Mouse (Mus musculus) stomach, embryonic 16.5 days (tissue): ENCODE data around the gene Twnk. TPM values are rescaled to one million over a fixed set of nuclear protein-coding genes. Genes with fewer than 3 reads are reported as not detected.
A peak's percentile ranks its signal among the peaks of the same experiment; 100 is the strongest.

Experiments
- ATAC-seq: fragments of 200-750 bp; cut with Nextera tagmentation; 2 replicates; pipeline ENCODE4 v1.8.0; 2017; ENCODE audit warnings: moderate number of reproducible peaks, moderate TSS enrichment; ENCODE audit not compliant: insufficient read depth, low FRiP score
- H3K27ac ChIP-seq: fragments of 300-500 bp; sonication (generic); 2 replicates; pipeline ENCODE4 v1.5.1; 2014; ENCODE audit warnings: low read length
- H3K27me3 ChIP-seq: fragments of 300-500 bp; sonication (generic); 2 replicates; pipeline ENCODE4 v1.6.1; 2014; ENCODE audit warnings: low read length, control low read depth, mixed read lengths; ENCODE audit not compliant: control insufficient read depth, insufficient read depth
- H3K36me3 ChIP-seq: fragments of 300-500 bp; sonication (generic); 2 replicates; pipeline ENCODE4 v1.6.1; 2014; ENCODE audit warnings: low read length; ENCODE audit not compliant: control insufficient read depth, insufficient read depth
- H3K4me1 ChIP-seq: fragments of 300-500 bp; sonication (generic); 2 replicates; pipeline ENCODE4 v1.6.1; 2014; ENCODE audit warnings: low read length, control low read depth, mixed read lengths; ENCODE audit not compliant: control insufficient read depth, insufficient read depth
- H3K4me2 ChIP-seq: fragments of 300-500 bp; sonication (generic); 2 replicates; pipeline ENCODE4 v1.6.1; 2014; ENCODE audit warnings: low read depth, low read length, mixed read lengths
- H3K4me3 ChIP-seq: fragments of 300-500 bp; sonication (generic); replicated peaks from 2 replicates; pipeline ENCODE4 v1.5.1; 2014; ENCODE audit warnings: mild to moderate bottlenecking, low read length
- H3K9ac ChIP-seq: fragments of 300-500 bp; sonication (generic); 2 replicates; pipeline ENCODE4 v1.6.1; 2014; ENCODE audit warnings: low read length
- H3K9me3 ChIP-seq: fragments of 300-500 bp; sonication (generic); replicated peaks from 2 replicates; pipeline ENCODE4 v1.6.1; 2016; ENCODE audit warnings: low read length, control low read depth; ENCODE audit not compliant: control insufficient read depth
- WGBS: fragments of 180-500 bp; shearing (Covaris S2); extraction: QIAGEN DNeasy Blood & Tissue Kit; methylation state at CpG from one replicate; pipeline ENCODE4 v1.1.7; 2014; 5-methylcytosine and 5-hydroxymethylcytosine counted together
- polyA plus RNA-seq: library from polyadenylated mRNA; unstranded; fragments of >200 nt; fragmentation: Nextera tagmentation; extraction: Ambion mirVana; gene quantifications from 2 replicates; pipeline ENCODE4 v1.2.1, GENCODE M21; 2015

Gene Twnk
- polyA plus RNA-seq, 1 experiment from 2014 or later, result 17.2 TPM

DNA sequence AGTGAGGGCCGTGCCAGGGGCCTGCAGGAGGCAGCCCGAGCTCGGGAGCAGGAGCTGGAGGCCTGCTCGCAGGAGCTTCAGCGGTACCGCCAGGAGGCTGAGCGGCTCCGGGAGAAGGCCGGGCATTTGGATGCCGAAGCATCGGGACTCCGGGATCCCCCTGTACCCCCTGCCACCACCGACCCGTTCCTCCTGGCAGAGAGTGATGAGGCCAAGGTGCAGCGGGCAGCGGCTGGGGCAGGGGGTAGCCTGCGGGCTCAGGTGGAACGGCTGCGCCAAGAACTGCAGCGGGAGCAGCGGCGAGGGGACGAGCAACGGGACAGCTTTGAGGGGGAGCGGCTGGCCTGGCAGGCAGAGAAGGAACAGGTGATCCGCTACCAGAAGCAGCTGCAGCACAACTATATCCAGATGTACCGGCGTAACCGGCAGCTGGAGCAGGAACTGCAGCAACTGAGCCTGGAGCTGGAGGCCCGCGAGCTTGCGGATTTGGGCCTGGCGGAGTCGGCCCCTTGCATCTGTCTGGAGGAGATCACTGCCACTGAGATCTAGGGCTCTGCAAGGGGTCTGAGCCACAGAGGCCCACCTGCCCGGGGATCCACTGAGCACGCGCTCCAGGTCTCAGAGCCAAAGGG, 20.6 kb downstream of the Twnk start:
- Histone ChIP-seq H3K4me2 (no peak overlapping the region), H3K4me3 (no peak overlapping the region), H3K27ac (no peak overlapping the region), H3K27me3 (no peaks in the 10 kb centered on the region), H3K9ac (no peak overlapping the region), H3K4me1 (peaks cover 23% of the 10 kb centered on the region), H3K9me3 (no peaks in the 10 kb centered on the region), H3K36me3 (peaks cover 32% of the 10 kb centered on the region)
- 91% methylated on average over 37 of the region's 37 CpGs for WGBS
- ATAC-seq, result no peak

DNA sequence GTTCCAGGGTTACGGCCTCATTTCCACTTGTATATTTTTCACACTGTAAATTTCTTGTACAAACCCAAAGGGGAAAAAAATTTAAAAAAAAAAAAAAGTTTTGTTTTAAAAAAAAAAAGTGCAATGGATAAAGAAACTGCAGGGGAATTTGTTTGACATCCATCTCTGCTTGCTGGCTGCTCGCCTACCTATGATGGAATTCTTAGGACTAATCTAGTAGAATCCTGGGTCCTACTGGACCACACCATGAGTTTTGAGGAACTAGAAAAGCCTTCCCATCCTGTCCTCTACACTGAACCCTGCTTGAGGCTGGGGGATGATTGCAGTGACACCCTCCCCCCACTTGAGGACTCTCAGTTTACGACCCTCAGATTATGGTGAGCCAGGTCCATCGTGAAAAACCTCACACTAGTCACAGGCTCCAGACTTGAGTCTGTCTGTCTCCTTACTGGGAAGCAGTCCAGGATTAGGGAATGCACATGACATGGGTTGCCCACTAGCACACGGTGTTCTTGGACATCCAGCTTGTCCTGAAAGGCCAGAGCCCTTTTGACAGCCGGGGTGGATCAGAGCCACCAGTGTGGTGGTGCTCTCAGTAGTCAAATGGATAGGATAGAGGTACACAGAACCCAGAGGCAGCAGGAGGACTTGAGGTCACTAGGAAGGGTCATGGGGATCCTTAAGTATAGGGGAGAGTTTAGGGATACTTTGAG, 21.7 kb downstream of the Twnk start:
- Histone ChIP-seq H3K36me3 (peaks cover 29% of the 10 kb centered on the region), H3K4me1 (peaks cover 23% of the 10 kb centered on the region), H3K9me3 (no peaks in the 10 kb centered on the region), H3K27ac (no peak overlapping the region), H3K27me3 (no peaks in the 10 kb centered on the region), H3K4me2 (no peak overlapping the region), H3K4me3 (no peak overlapping the region), H3K9ac (no peak overlapping the region)
- ATAC-seq, result no peak
- 65% methylated on average over 6 of the region's 6 CpGs for WGBS

DNA sequence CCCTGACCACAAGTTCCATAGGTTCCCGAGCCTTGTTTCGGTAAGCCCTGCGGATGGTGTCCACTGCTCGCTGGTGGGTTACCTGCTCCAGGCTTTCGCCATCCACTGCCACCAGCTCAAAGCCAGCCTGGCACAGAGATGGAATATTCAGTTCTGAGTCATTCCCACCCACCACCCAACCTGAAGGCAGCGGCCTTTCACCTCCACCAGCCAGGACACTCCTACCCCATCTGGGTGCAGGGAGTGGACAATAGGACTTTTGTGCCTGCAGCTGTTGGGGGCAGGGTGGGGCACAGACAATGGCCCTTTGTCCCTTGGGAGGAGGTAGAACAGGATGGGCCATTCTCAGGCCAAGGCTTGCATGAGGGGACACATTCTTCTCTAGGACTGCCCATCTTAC, 22.4 kb downstream of the Twnk start:
- Histone ChIP-seq H3K4me3 (no peak overlapping the region), H3K27me3 (no peaks in the 10 kb centered on the region), H3K9me3 (no peaks in the 10 kb centered on the region), H3K27ac (no peak overlapping the region), H3K4me2 (no peak overlapping the region), H3K4me1 (peaks cover 28% of the 10 kb centered on the region), H3K9ac (no peak overlapping the region), H3K36me3 (peaks cover 29% of the 10 kb centered on the region)
- 85% methylated on average over 6 of the region's 6 CpGs for WGBS
- peak; percentile 22; the same call in 1 of the 2 replicates for ATAC-seq

DNA sequence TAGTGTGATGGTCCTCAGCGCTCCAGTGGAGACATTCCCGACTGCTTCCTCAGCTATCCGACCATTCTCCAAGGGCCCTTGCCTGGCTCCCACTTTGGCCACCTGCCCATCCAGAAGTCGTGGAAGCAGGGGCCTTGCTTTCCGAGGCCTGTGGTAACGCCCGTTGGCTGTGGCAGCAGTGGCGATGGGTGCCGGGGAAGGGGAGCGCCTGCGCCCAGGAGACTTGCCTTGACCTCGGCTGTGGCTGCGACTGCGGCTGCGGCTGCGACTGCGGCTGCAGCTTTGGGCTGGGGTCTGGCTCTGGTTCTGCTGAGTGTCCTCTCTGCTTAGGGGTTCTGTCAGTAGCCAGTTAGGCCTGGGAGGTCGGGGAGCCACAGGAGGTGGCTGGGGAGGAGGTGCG, 23.3 kb downstream of the Twnk start:
- H3K27ac ChIP-seq, result no peak overlapping the region
- no peaks in the 10 kb centered on the region for H3K9me3 ChIP-seq
- H3K27me3 ChIP-seq, result no peaks in the 10 kb centered on the region
- no peak overlapping the region for H3K9ac ChIP-seq
- H3K36me3 ChIP-seq, result peaks cover 25% of the 10 kb centered on the region
- H3K4me1 ChIP-seq, result peaks cover 28% of the 10 kb centered on the region
- H3K4me2 ChIP-seq, result no peak overlapping the region
- H3K4me3 ChIP-seq, result no peak overlapping the region
- WGBS, result 58% methylated on average over 19 of the region's 19 CpGs
- ATAC-seq, result no peak

DNA sequence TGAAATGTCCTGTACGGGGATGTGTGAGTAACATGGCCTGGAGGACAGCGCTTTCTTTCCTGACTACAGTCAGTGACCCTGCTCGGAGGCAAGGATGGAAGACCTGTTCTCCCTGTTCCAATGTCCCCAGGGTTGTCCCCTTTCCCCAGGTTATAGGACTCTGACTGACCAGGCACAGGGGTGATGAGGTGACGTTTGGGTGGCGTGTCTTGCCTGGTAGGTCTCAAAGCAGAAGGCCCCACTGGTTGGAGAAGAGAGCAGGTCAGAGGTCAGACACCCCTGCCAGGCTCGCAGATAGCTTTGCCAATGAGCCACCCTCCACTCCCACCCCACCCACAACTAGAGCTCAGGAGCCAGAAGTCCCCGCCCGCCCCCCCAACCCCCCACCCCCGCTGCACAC, 24.1 kb downstream of the Twnk start:
- H3K36me3 ChIP-seq, result peaks cover 19% of the 10 kb centered on the region
- no peak overlapping the region for H3K27ac ChIP-seq
- no peak overlapping the region for H3K9ac ChIP-seq
- no peak for ATAC-seq
- WGBS, result 45% methylated on average over 9 of the region's 9 CpGs
- H3K27me3 ChIP-seq, result no peaks in the 10 kb centered on the region
- no peak overlapping the region for H3K4me2 ChIP-seq
- H3K9me3 ChIP-seq, result no peaks in the 10 kb centered on the region
- peaks cover 28% of the 10 kb centered on the region for H3K4me1 ChIP-seq
- H3K4me3 ChIP-seq, result no peak overlapping the region

DNA sequence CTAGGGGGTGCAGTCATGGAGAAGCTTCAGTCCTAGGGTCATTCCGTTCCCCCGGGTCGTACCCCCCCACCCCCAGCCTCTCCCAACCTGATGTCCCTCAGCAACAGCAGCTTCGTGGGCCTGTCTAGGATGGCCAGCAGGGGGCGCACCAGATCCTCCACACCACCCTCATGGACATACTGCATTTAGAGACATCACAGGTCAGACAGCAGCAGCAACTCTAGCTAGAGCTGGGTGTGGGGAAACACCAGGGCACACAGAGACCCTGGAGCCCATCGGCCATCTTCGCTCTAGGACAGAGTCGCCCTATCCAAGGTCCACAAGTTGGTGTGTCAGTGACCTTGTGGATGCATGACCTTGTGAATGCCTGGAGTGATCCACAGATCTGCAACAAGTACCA, 24.6 kb downstream of the Twnk start:
- no peak for ATAC-seq
- no peak overlapping the region for H3K4me3 ChIP-seq

DNA sequence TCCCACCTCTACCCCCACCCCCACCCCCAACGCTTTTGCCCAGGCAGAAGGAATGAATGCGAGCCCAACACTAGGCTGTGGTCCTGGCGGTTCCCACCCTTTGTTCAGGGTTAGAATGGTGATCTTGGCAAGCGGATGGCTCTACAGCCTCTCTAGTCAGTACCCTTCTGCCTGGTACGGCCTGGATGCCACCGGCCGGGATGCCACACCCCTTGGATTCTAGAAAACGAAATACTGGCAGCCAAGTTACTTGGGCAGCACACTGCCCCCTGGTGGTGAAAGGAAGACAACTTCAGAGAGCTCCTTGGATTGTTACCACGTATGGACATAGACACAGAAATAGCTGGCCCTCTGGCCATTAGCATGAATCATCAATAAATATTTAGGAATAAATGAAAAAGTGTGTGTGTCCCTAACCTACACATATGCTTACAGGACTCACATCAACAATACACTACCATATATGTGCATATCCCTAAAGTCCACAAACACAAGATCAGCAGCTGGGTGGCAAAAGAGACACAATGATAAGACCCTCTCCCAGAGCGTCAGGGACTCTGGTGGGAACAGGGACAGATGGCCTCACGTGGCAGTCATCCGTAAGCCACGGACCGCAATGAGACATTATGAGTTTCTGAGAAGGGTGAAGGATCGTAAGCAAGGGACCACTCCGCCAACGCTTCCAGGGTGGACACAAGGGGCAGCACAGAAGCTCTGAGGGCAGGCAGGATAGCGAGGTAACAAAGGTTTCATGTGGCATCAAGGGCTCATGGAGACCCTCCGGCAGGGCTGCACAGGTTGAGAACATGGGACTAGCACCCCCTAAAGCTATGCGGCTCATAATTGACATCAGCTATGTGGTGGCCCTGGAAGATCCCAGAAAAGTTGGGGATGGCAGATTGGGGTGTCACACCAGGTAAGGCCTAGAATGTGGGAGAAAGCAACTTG, 25.6 kb downstream of the Twnk start:
- no peak for ATAC-seq
- no peaks in the 10 kb centered on the region for H3K9me3 ChIP-seq
- peaks cover 28% of the 10 kb centered on the region for H3K4me1 ChIP-seq
- peak overlapping the region; percentile 59 for H3K4me2 ChIP-seq
- H3K9ac ChIP-seq, result peak overlapping the region; percentile 44; the same call in 1 of the 2 replicates
- H3K27me3 ChIP-seq, result no peaks in the 10 kb centered on the region
- 42% methylated on average over 20 of the region's 20 CpGs for WGBS
- H3K36me3 ChIP-seq, result peaks cover 12% of the 10 kb centered on the region
- H3K27ac ChIP-seq, result peak overlapping the region; percentile 49; the same call in 1 of the 2 replicates
- H3K4me3 ChIP-seq, result no peak overlapping the region

More for the DNA sequence above, 24.6 kb downstream of the Twnk start:
- no peak overlapping the region for H3K27ac ChIP-seq
- 39% methylated on average over 8 of the region's 8 CpGs for WGBS
- no peaks in the 10 kb centered on the region for H3K9me3 ChIP-seq
- no peaks in the 10 kb centered on the region for H3K27me3 ChIP-seq
- no peak overlapping the region for H3K9ac ChIP-seq
- H3K4me1 ChIP-seq, result peaks cover 28% of the 10 kb centered on the region
- no peak overlapping the region for H3K4me2 ChIP-seq
- peaks cover 19% of the 10 kb centered on the region for H3K36me3 ChIP-seq

DNA sequence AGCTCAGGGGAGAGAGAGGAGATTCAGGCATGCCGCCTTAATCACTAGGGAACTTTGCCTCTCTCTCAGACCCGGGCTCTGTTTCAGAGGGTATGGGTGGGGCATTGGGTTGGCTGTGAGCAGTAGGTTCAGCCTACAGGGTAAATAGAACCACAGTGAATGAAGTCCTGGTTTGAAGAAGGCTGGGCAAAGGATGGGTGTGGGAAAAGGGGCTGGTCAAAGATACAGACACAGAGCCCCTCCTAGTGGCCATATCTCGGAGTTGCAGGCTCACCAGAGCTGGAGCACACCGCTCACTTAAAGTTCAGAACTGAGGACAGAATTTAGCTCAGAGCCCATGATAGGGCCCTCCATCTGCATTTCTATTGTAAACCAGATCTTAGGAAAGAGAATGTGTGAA, 26.3 kb downstream of the Twnk start:
- Histone ChIP-seq H3K36me3 (peaks cover 4% of the 10 kb centered on the region; the same call in 1 of the 2 replicates), H3K9ac (no peak overlapping the region), H3K4me3 (no peak overlapping the region), H3K9me3 (no peaks in the 10 kb centered on the region), H3K27ac (peak overlapping the region; percentile 49; the same call in 1 of the 2 replicates), H3K4me1 (peaks cover 26% of the 10 kb centered on the region), H3K4me2 (no peak overlapping the region), H3K27me3 (no peaks in the 10 kb centered on the region)
- WGBS, result 16% methylated on average over 4 of the region's 4 CpGs
- peak; percentile 71 for ATAC-seq
